Mouse (Mus musculus): Measurements from ENCODE around the gene Sec14l2. TPM values are rescaled to one million over a fixed set of nuclear protein-coding genes. Genes with fewer than 3 reads are reported as not detected.
A peak's percentile ranks its signal among the peaks of the same experiment; 100 is the strongest.

Sec14l2 gene
- polyA plus RNA-seq, 1 experiment from 2014 or later = 3.8 TPM

GRCm38 (mm10) chr11:4064627-4065122 is 58.5 kb downstream of the Sec14l2 start, which contains the start of gene Sec14l3:
Sec14l3 (plus strand) TSS chr11:4064841.
- H3K27ac ChIP-seq (replicated peaks) = no peak within 1 kb of the TSS
- no peaks in the 10 kb centered on the region; the same call in 1 of the 2 replicates for H3K27me3 ChIP-seq
- H3K4me1 ChIP-seq (replicated peaks) = no peaks in the 10 kb centered on the region
- ATAC-seq (ENCODE audit: low read depth) = no peak
- no peak within 1 kb of the TSS for H3K4me3 ChIP-seq
- no peak within 1 kb of the TSS for H3K9ac ChIP-seq
- H3K36me3 ChIP-seq = no peaks in the 10 kb centered on the region
- H3K4me2 ChIP-seq = no peak within 1 kb of the TSS
- H3K9me3 ChIP-seq = no peaks in the 10 kb centered on the region
- whole genome bisulfite sequencing = 64% methylated on average over 5 of the region's 5 CpGs

- Histone ChIP-seq H3K9me3 (no peaks in the 10 kb centered on the region), H3K4me3 (no peak overlapping the region), H3K4me2 (no peak overlapping the region), H3K9ac (no peak overlapping the region), H3K36me3 (no peaks in the 10 kb centered on the region), H3K27me3 (no peaks in the 10 kb centered on the region; the same call in 1 of the 2 replicates), H3K4me1 (replicated peaks) (no peaks in the 10 kb centered on the region), H3K27ac (replicated peaks) (no peak overlapping the region)
- ATAC-seq (ENCODE audit: low read depth) = no peak
- WGBS = 80% methylated on average over 6 of the region's 6 CpGs
Observed at GRCm38 (mm10) chr11:4062981-4063380, 60.2 kb downstream of the Sec14l2 start.

GRCm38 (mm10) chr11:4062523-4062922 is 60.7 kb downstream of the Sec14l2 start:
- H3K27ac ChIP-seq (replicated peaks) = no peak overlapping the region
- H3K9me3 ChIP-seq = no peaks in the 10 kb centered on the region
- ATAC-seq (ENCODE audit: low read depth) = no peak
- H3K9ac ChIP-seq = no peak overlapping the region
- H3K4me2 ChIP-seq = no peak overlapping the region
- H3K36me3 ChIP-seq = no peaks in the 10 kb centered on the region
- H3K4me3 ChIP-seq = no peak overlapping the region
- WGBS = 88% methylated on average over 4 of the region's 4 CpGs
- H3K4me1 ChIP-seq (replicated peaks) = no peaks in the 10 kb centered on the region
- H3K27me3 ChIP-seq = no peaks in the 10 kb centered on the region; the same call in 1 of the 2 replicates

GRCm38 (mm10) chr11:4060866-4061575 is 62.2 kb downstream of the Sec14l2 start:
- Histone ChIP-seq H3K4me2 (no peak overlapping the region), H3K9ac (no peak overlapping the region), H3K4me3 (no peak overlapping the region), H3K9me3 (no peaks in the 10 kb centered on the region), H3K27ac (replicated peaks) (no peak overlapping the region), H3K27me3 (no peaks in the 10 kb centered on the region; the same call in 1 of the 2 replicates), H3K4me1 (replicated peaks) (no peaks in the 10 kb centered on the region), H3K36me3 (no peaks in the 10 kb centered on the region)
- 80% methylated on average over 5 of the region's 5 CpGs for WGBS
- no peak for ATAC-seq (ENCODE audit: low read depth)

GRCm38 (mm10) chr11:4053586-4053985 is 69.6 kb downstream of the Sec14l2 start:
- no peaks in the 10 kb centered on the region for H3K27me3 ChIP-seq
- H3K4me2 ChIP-seq = no peak overlapping the region
- H3K9ac ChIP-seq = no peak overlapping the region
- no peak overlapping the region for H3K4me3 ChIP-seq
- 20% methylated on average over 5 of the region's 5 CpGs for WGBS
- peaks cover 1% of the 10 kb centered on the region; the same call in 1 of the 2 replicates for H3K9me3 ChIP-seq
- no peaks in the 10 kb centered on the region for H3K4me1 ChIP-seq (replicated peaks)
- no peak overlapping the region for H3K27ac ChIP-seq (replicated peaks)
- no peak for ATAC-seq (ENCODE audit: low read depth)
- H3K36me3 ChIP-seq = no peaks in the 10 kb centered on the region

GRCm38 (mm10) chr11:4048438-4048837 is 74.8 kb downstream of the Sec14l2 start:
- peaks cover 5% of the 10 kb centered on the region; the same call in 1 of the 2 replicates for H3K9me3 ChIP-seq
- no peaks in the 10 kb centered on the region for H3K4me1 ChIP-seq (replicated peaks)
- H3K36me3 ChIP-seq = no peaks in the 10 kb centered on the region
- H3K4me3 ChIP-seq = no peak overlapping the region
- no peaks in the 10 kb centered on the region for H3K27me3 ChIP-seq
- no peak overlapping the region for H3K9ac ChIP-seq
- no peak overlapping the region for H3K4me2 ChIP-seq
- WGBS = 91% methylated on average over 6 of the region's 6 CpGs
- no peak for ATAC-seq (ENCODE audit: low read depth)
- H3K27ac ChIP-seq (replicated peaks) = no peak overlapping the region

- Histone ChIP-seq H3K27me3 (no peaks in the 10 kb centered on the region), H3K36me3 (no peaks in the 10 kb centered on the region), H3K9me3 (peaks cover 5% of the 10 kb centered on the region; the same call in 1 of the 2 replicates), H3K4me1 (replicated peaks) (no peaks in the 10 kb centered on the region), H3K9ac (no peak overlapping the region), H3K4me3 (no peak overlapping the region), H3K4me2 (no peak overlapping the region), H3K27ac (replicated peaks) (no peak overlapping the region)
- WGBS = 92% methylated on average over 2 of the region's 2 CpGs
- no peak for ATAC-seq (ENCODE audit: low read depth)
Observed at GRCm38 (mm10) chr11:4047766-4048165, 75.4 kb downstream of the Sec14l2 start.

Small RNA genes lying within 50 kb of the gene (microRNA-seq; reads per million reads assigned to microRNA genes)
- 4.1 reads per million, percentile 17 among the genes with 10 or more reads in this experiment for gene Mir3060

Other genes with a start within 250 kb of the Sec14l2 start
- gene 4921536K21Rik, start 228.3 kb downstream of the Sec14l2 start, polyA plus RNA-seq (2015; fragmentation: Nextera tagmentation; extraction: Ambion mirVana) = 0.33 and 0.77 TPM in 2 replicates
- 23.0 and 24.7 TPM in 2 replicates for gene Dusp18, start 228.2 kb downstream of the Sec14l2 start, polyA plus RNA-seq (2015; fragmentation: Nextera tagmentation; extraction: Ambion mirVana)
- 11.9 and 13.3 TPM in 2 replicates for gene Slc35e4, start 208.8 kb downstream of the Sec14l2 start, polyA plus RNA-seq (2015; fragmentation: Nextera tagmentation; extraction: Ambion mirVana)
- 31.1 and 31.9 TPM in 2 replicates for gene Tcn2, start 191.3 kb downstream of the Sec14l2 start, polyA plus RNA-seq (2015; fragmentation: Nextera tagmentation; extraction: Ambion mirVana)
- gene Pes1, start 159.4 kb downstream of the Sec14l2 start, polyA plus RNA-seq (2015; fragmentation: Nextera tagmentation; extraction: Ambion mirVana) = 56.5 and 59.4 TPM in 2 replicates
- gene 4930556J24Rik, start 146.6 kb downstream of the Sec14l2 start, polyA plus RNA-seq (2015; fragmentation: Nextera tagmentation; extraction: Ambion mirVana) = 0.17 TPM in 1 of 2 replicates, not detected in the other
- 4.0 and 4.3 TPM in 2 replicates for gene Gal3st1, start 139.8 kb downstream of the Sec14l2 start, polyA plus RNA-seq (2015; fragmentation: Nextera tagmentation; extraction: Ambion mirVana)
- gene Sec14l4, start 92.0 kb downstream of the Sec14l2 start, polyA plus RNA-seq (2015; fragmentation: Nextera tagmentation; extraction: Ambion mirVana) = not detected in 2 replicates
- gene Sec14l3, start 58.6 kb downstream of the Sec14l2 start, polyA plus RNA-seq (2015; fragmentation: Nextera tagmentation; extraction: Ambion mirVana) = 0.25 TPM in 1 of 2 replicates, not detected in the other
- 5.4 and 6.0 TPM in 2 replicates for gene Mtfp1, start 28.0 kb downstream of the Sec14l2 start, polyA plus RNA-seq (2015; fragmentation: Nextera tagmentation; extraction: Ambion mirVana)
- 40.5 and 43.7 TPM in 2 replicates for gene Rnf215, start 11.8 kb upstream of the Sec14l2 start, polyA plus RNA-seq (2015; fragmentation: Nextera tagmentation; extraction: Ambion mirVana)
- 7.6 and 7.9 TPM in 2 replicates for gene Ccdc157, start 36.9 kb upstream of the Sec14l2 start, polyA plus RNA-seq (2015; fragmentation: Nextera tagmentation; extraction: Ambion mirVana)
- 52.3 and 59.6 TPM in 2 replicates for gene Sf3a1, start 36.9 kb upstream of the Sec14l2 start, polyA plus RNA-seq (2015; fragmentation: Nextera tagmentation; extraction: Ambion mirVana)
- 30.0 and 30.3 TPM in 2 replicates for gene Tbc1d10a, start 63.4 kb upstream of the Sec14l2 start, polyA plus RNA-seq (2015; fragmentation: Nextera tagmentation; extraction: Ambion mirVana)
- gene Castor1, start 94.8 kb upstream of the Sec14l2 start, polyA plus RNA-seq (2015; fragmentation: Nextera tagmentation; extraction: Ambion mirVana) = 3.5 and 4.1 TPM in 2 replicates
- not detected in 2 replicates for gene Osm, start 113.0 kb upstream of the Sec14l2 start, polyA plus RNA-seq (2015; fragmentation: Nextera tagmentation; extraction: Ambion mirVana)
- not detected in 2 replicates for gene Lif, start 134.1 kb upstream of the Sec14l2 start, polyA plus RNA-seq (2015; fragmentation: Nextera tagmentation; extraction: Ambion mirVana)

Data from neural tube, embryonic 13.5 days (tissue).